Mouse (Mus musculus) heart, postnatal 0 days (tissue): ENCODE measurements around the gene Gstm5. TPM values are rescaled to one million over a fixed set of nuclear protein-coding genes. Genes with fewer than 3 reads are reported as not detected.

Source experiments
- ATAC-seq: fragments of 200-750 bp; cut with Nextera tagmentation; 2 replicates; pipeline ENCODE4 v1.8.0; 2017; ENCODE audit warnings: low read depth, moderate number of reproducible peaks, moderate library complexity; ENCODE audit not compliant: insufficient read depth
- DNase-seq: peaks from one replicate; pipeline ENCODE4 v3.0.0-alpha.2; 2016; ENCODE audit warnings: low spot score
- H3K27ac ChIP-seq: fragments of 300-500 bp; sonication (generic); 2 replicates; pipeline ENCODE4 v1.5.1; 2014; ENCODE audit warnings: low read depth, mild to moderate bottlenecking
- H3K27me3 ChIP-seq: fragments of 300-500 bp; sonication (generic); 2 replicates; pipeline ENCODE4 v1.6.1; 2014; ENCODE audit warnings: low read length, mixed read lengths; ENCODE audit not compliant: control insufficient read depth, insufficient read depth
- H3K36me3 ChIP-seq: fragments of 300-500 bp; sonication (generic); replicated peaks from 2 replicates; pipeline ENCODE4 v1.6.1; 2014; ENCODE audit warnings: low read length, mixed read lengths; ENCODE audit not compliant: control insufficient read depth, insufficient read depth
- H3K4me1 ChIP-seq: fragments of 300-500 bp; sonication (generic); 2 replicates; pipeline ENCODE4 v1.6.1; 2014; ENCODE audit warnings: antibody characterized with exemption; ENCODE audit not compliant: control insufficient read depth, insufficient read depth
- H3K4me2 ChIP-seq: fragments of 300-500 bp; sonication (generic); 2 replicates; pipeline ENCODE4 v1.6.1; 2014; ENCODE audit warnings: low read depth, mild to moderate bottlenecking, low read length, moderate library complexity
- H3K4me3 ChIP-seq: fragments of 300-500 bp; sonication (generic); 2 replicates; pipeline ENCODE4 v1.5.1; 2014; ENCODE audit warnings: low read depth, low read length
- H3K9ac ChIP-seq: fragments of 300-500 bp; sonication (generic); replicated peaks from 2 replicates; pipeline ENCODE4 v1.6.1; 2014; ENCODE audit warnings: low read depth, low read length, mixed read lengths
- H3K9me3 ChIP-seq: fragments of 300-500 bp; sonication (generic); replicated peaks from 2 replicates; pipeline ENCODE4 v1.6.1; 2016; ENCODE audit warnings: low read length; ENCODE audit not compliant: control insufficient read depth
- CTCF ChIP-seq: IDR thresholded peaks from 2 replicates; pipeline ENCODE4 v1.5.1; 2016; ENCODE audit warnings: antibody characterized with exemption, control low read depth, low read depth
- EP300 ChIP-seq: IDR thresholded peaks from 2 replicates; pipeline ENCODE4 v1.6.1; 2016; ENCODE audit warnings: antibody characterized with exemption, low read depth
- WGBS: fragments of 180-500 bp; shearing (Covaris S2); extraction: QIAGEN DNeasy Blood & Tissue Kit; methylation state at CpG from one replicate; pipeline ENCODE4 v1.1.7; 2014; 5-methylcytosine and 5-hydroxymethylcytosine counted together
- polyA plus RNA-seq: library from polyadenylated mRNA; unstranded; fragments of >200 nt; fragmentation: Nextera tagmentation; extraction: Ambion mirVana; gene quantifications from 2 replicates; pipeline ENCODE4 v1.2.1, GENCODE M21; 2015
- total RNA-seq: library from RNA; depleted of rRNA; stranded (reverse); fragments of >200 nt; gene quantifications from 2 replicates; pipeline ENCODE4 v1.2.3, GENCODE M21; 2014; ENCODE audit warnings: low replicate concordance

The Gstm5 gene
- total and polyA plus RNA-seq, 2 experiments from 2014 or later = 98.4 to 138 TPM

GRCm38 (mm10) chr3:107865364-107866091 lies 30.1 kb upstream of the Gstm5 start:
- ATAC-seq = no peak
- Histone ChIP-seq H3K9me3 (no peaks in the 10 kb centered on the region), H3K27ac (no peak overlapping the region), H3K4me1 (no peaks in the 10 kb centered on the region), H3K4me3 (no peak overlapping the region), H3K36me3 (no peaks in the 10 kb centered on the region), H3K9ac (no peak overlapping the region), H3K27me3 (no peaks in the 10 kb centered on the region), H3K4me2 (no peak overlapping the region)
- TF ChIP-seq EP300 = no peak
- TF ChIP-seq CTCF = no peak
- DNase-seq = no peak
- 64% methylated on average over 10 of the region's 10 CpGs for WGBS

DNA sequence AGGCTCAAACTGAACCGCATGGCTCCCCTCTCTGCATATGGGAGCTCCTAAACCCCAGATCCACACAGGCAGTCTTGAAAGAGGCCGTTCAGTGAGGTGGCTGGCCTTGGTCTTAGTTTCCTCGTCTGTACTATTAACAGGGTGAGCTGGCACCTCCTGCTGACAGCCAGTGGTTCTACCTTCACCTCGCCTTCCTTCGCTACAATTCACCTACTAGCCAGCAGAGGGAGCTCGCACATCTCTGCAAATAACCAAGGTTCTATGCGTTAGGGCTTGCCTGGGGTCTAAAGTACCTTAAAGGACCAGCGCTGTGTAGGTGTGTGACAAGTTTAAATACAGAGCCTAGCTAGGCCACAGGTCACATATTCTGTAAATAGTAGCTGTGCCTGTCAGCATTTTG lies 28.5 kb upstream of the Gstm5 start:
- H3K27me3 ChIP-seq = no peaks in the 10 kb centered on the region
- 9% methylated on average over 8 of the region's 8 CpGs for WGBS
- peak; percentile 80 for DNase-seq
- H3K9ac ChIP-seq = no peak overlapping the region
- H3K4me1 ChIP-seq = no peaks in the 10 kb centered on the region
- no peaks in the 10 kb centered on the region for H3K36me3 ChIP-seq
- H3K4me2 ChIP-seq = no peak overlapping the region
- no peaks in the 10 kb centered on the region for H3K9me3 ChIP-seq
- ATAC-seq = peak; percentile 54
- H3K4me3 ChIP-seq = no peak overlapping the region
- no peak overlapping the region for H3K27ac ChIP-seq
- no peak for TF ChIP-seq EP300
- peak; percentile 99 for TF ChIP-seq CTCF

- Histone ChIP-seq H3K4me1 (no peaks in the 10 kb centered on the region), H3K27ac (no peak overlapping the region), H3K4me3 (no peak overlapping the region), H3K4me2 (no peak overlapping the region), H3K9ac (no peak overlapping the region), H3K27me3 (no peaks in the 10 kb centered on the region), H3K36me3 (no peaks in the 10 kb centered on the region), H3K9me3 (no peaks in the 10 kb centered on the region)
- TF ChIP-seq EP300 (no peak), CTCF (no peak)
- DNase-seq (no peak), ATAC-seq (no peak)
- 91% methylated on average over 22 of the region's 22 CpGs for WGBS
These were observed 27.2 kb upstream of the Gstm5 start for GRCm38 (mm10) chr3:107868452-107868851.

DNA sequence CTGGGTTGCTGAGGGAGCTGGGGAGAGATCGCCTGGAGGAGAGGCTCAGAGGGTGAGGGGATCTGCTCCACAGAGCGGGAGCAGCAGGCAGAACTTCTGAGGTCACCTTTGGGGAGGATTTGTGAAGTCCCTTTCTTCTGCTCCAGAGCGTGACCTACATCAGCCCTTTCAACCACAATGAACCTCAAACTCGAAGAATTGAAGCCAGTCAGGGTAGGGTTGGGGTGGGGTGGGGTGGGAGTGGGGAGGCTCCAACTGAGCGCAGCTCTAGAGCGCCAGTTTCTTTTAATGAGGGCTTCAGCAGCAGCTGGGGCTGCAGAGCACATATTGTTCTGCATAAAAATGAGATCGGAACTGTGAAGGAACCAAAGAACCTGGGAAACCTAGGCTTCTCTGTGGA lies 26.5 kb upstream of the Gstm5 start:
- Histone ChIP-seq H3K27ac (no peak overlapping the region), H3K4me3 (no peak overlapping the region), H3K27me3 (no peaks in the 10 kb centered on the region), H3K9me3 (no peaks in the 10 kb centered on the region), H3K36me3 (no peaks in the 10 kb centered on the region), H3K4me1 (no peaks in the 10 kb centered on the region), H3K9ac (no peak overlapping the region), H3K4me2 (no peak overlapping the region)
- ATAC-seq (no peak), DNase-seq (no peak)
- 54% methylated on average over 7 of the region's 7 CpGs for WGBS
- TF ChIP-seq CTCF (no peak), EP300 (no peak)

GRCm38 (mm10) chr3:107869925-107870324 lies 25.7 kb upstream of the Gstm5 start:
- Histone ChIP-seq H3K27ac (no peak overlapping the region), H3K4me3 (no peak overlapping the region), H3K4me2 (no peak overlapping the region), H3K36me3 (no peaks in the 10 kb centered on the region), H3K9me3 (no peaks in the 10 kb centered on the region), H3K4me1 (no peaks in the 10 kb centered on the region), H3K9ac (no peak overlapping the region), H3K27me3 (no peaks in the 10 kb centered on the region)
- whole genome bisulfite sequencing = 66% methylated on average over 4 of the region's 4 CpGs
- DNase-seq (no peak), ATAC-seq (no peak)
- TF ChIP-seq EP300 (no peak), CTCF (no peak)
